Mouse (Mus musculus): ENCODE results near the gene Slc30a4. TPM values are rescaled to one million over a fixed set of nuclear protein-coding genes. Genes with fewer than 3 reads are reported as not detected.
A peak's percentile ranks its signal among the peaks of the same experiment; 100 is the strongest.

Gene Slc30a4
- total and polyA plus RNA-seq, 3 experiments, result 9.0 to 20.5 (median 11.4) TPM

- TF ChIP-seq RCOR1 (conservative IDR thresholded peaks at IDR 0.05; ENCODE audit: low read depth, low read length), result 0 out of 2 replicates have a peak, but pooled peaks have one; percentile 48
Observed at GRCm38 (mm10) chr2:122737894-122738830, 35.7 kb upstream of the Slc30a4 start, which contains the start of gene Bloc1s6 (continued).

GRCm38 (mm10) chr2:122731456-122731855 lies 29.0 kb upstream of the Slc30a4 start:
- DNase-seq (ENCODE audit: extremely low read depth), result no peak
- Histone ChIP-seq H3K4me3 (replicated peaks in 1 of 3; ENCODE audit: low read depth in 2 of 3, low read length in 2 of 3, poor library complexity in 1 of 3) (no peak overlapping the region), H3K4me2 (ENCODE audit: insufficient read depth, low read depth, poor library complexity, severe bottlenecking) (no peak overlapping the region), H3K9me3 (replicated peaks; ENCODE audit: low read length) (no peaks in the 10 kb centered on the region), H3K79me2 (replicated peaks; ENCODE audit: control insufficient read depth, extremely low read depth, insufficient read depth, poor library complexity, severe bottlenecking) (no peaks in the 10 kb centered on the region), H3K36me3 (replicated peaks in 1 of 2; ENCODE audit: control insufficient read depth in 1 of 2, insufficient read depth in 1 of 2, low read length in 1 of 2) (no peaks in the 10 kb centered on the region), H3K27me3 (replicated peaks) (peaks cover 12% of the 10 kb centered on the region), H3K4me1 (ENCODE audit: control insufficient read depth in 1 of 2, insufficient read depth in 2 of 2) (no peaks in the 10 kb centered on the region), H3K9ac (ENCODE audit: insufficient read depth, low read depth) (no peak overlapping the region), H3K27ac (ENCODE audit: insufficient read depth, low read depth) (no peak overlapping the region)
- in situ Hi-C loops (cut with MboI; ENCODE audit: low pct_ligation_motif_present, low pct_unique_long_range_greater_than_20kb, low sequenced_read_pairs), result no loop called here
- TF ChIP-seq SMC3 (IDR thresholded peaks at IDR 0.05; ENCODE audit: low read depth, low read length) (no peak), UBTF (IDR thresholded peaks at IDR 0.05; ENCODE audit: low read depth, low read length) (no peak), KAT2A (IDR thresholded peaks at IDR 0.05; ENCODE audit: insufficient replicate concordance, low read length) (no peak), PAX5 (IDR thresholded peaks at IDR 0.05; ENCODE audit: low read length) (no peak), BHLHE40 (IDR thresholded peaks at IDR 0.05; ENCODE audit: low read depth, low read length) (no peak), USF2 (conservative IDR thresholded peaks at IDR 0.05; ENCODE audit: low read depth, low read length) (no peak), HCFC1 (IDR thresholded peaks at IDR 0.05; ENCODE audit: low read depth, low read length) (no peak)
- dilution Hi-C loops (cut with MboI; ENCODE audit: extremely low pct_ligation_motif_present, extremely low pct_unique_long_range_greater_than_20kb, low sequenced_read_pairs), result no loop called here

- TF ChIP-seq CTCF (conservative IDR thresholded peaks at IDR 0.05 in 1 of 2, IDR thresholded peaks at IDR 0.05 in 1 of 2; ENCODE audit: low read depth in 2 of 2, low read length in 2 of 2), result peak; percentile 79 to 87
- TF ChIP-seq SMC3 (IDR thresholded peaks at IDR 0.05; ENCODE audit: low read depth, low read length), result peak; percentile 63
- no peak for TF ChIP-seq GABPA (IDR thresholded peaks at IDR 0.05; ENCODE audit: insufficient replicate concordance, low read depth, low read length)
- TF ChIP-seq POLR2A (IDR thresholded peaks at IDR 0.05; ENCODE audit: low read depth, low read length), result no peak
- TF ChIP-seq MEF2A (IDR thresholded peaks at IDR 0.05; ENCODE audit: borderline replicate concordance, low read depth, low read length), result peak; percentile 73; the same call in 1 of the 2 replicates
- peak; percentile 59 for TF ChIP-seq RAD21 (IDR thresholded peaks at IDR 0.05; ENCODE audit: low read depth, low read length)
- no peak for TF ChIP-seq JUND (conservative IDR thresholded peaks at IDR 0.05; ENCODE audit: low read depth, low read length)
- TF ChIP-seq MAZ (IDR thresholded peaks at IDR 0.05; ENCODE audit: low read depth, low read length), result no peak
- in situ Hi-C loops (cut with MboI; ENCODE audit: low pct_ligation_motif_present, low pct_unique_long_range_greater_than_20kb, low sequenced_read_pairs), result no loop called here
- no peaks in the 10 kb centered on the region for H3K36me3 ChIP-seq (replicated peaks in 1 of 2; ENCODE audit: control insufficient read depth in 1 of 2, insufficient read depth in 1 of 2, low read length in 1 of 2)
- H3K4me1 ChIP-seq (ENCODE audit: control insufficient read depth in 1 of 2, insufficient read depth in 2 of 2), result peaks cover 0 to 3% of the 10 kb centered on the region in 2 experiments; a peak in 2 of 4 replicates
- no peaks in the 10 kb centered on the region for H3K79me2 ChIP-seq (replicated peaks; ENCODE audit: control insufficient read depth, extremely low read depth, insufficient read depth, poor library complexity, severe bottlenecking)
- dilution Hi-C loops (cut with MboI; ENCODE audit: extremely low pct_ligation_motif_present, extremely low pct_unique_long_range_greater_than_20kb, low sequenced_read_pairs), result no loop called here
- no peak overlapping the region for H3K27ac ChIP-seq (ENCODE audit: insufficient read depth, low read depth)
- H3K4me2 ChIP-seq (ENCODE audit: insufficient read depth, low read depth, poor library complexity, severe bottlenecking), result no peak overlapping the region; the same call in 1 of the 2 replicates
- DNase-seq (ENCODE audit: extremely low read depth), result peak; percentile 63
- H3K9ac ChIP-seq (ENCODE audit: insufficient read depth, low read depth), result no peak overlapping the region
- peaks cover 12% of the 10 kb centered on the region for H3K27me3 ChIP-seq (replicated peaks)
- no peak overlapping the region for H3K4me3 ChIP-seq (replicated peaks in 1 of 3; ENCODE audit: low read depth in 2 of 3, low read length in 2 of 3, poor library complexity in 1 of 3)
- H3K9me3 ChIP-seq (replicated peaks; ENCODE audit: low read length), result peaks cover 6% of the 10 kb centered on the region
Observed at GRCm38 (mm10) chr2:122725604-122726003, 23.1 kb upstream of the Slc30a4 start.
